Mouse (Mus musculus) myocyte (in vitro differentiated cells): ENCODE results near the gene Dkk3. TPM values are rescaled to one million over a fixed set of nuclear protein-coding genes. Genes with fewer than 3 reads are reported as not detected.
A peak's percentile ranks its signal among the peaks of the same experiment; 100 is the strongest.

ENCODE experiments used
- H3K27me3 ChIP-seq: one replicate; pipeline ENCODE4 v1.6.1; 2011; ENCODE audit not compliant: control insufficient read depth, insufficient read depth, insufficient read length
- H3K36me3 ChIP-seq: one replicate; pipeline ENCODE4 v1.6.1; 2011; ENCODE audit not compliant: control insufficient read depth, insufficient read depth
- H3K4me2 ChIP-seq: one replicate; pipeline ENCODE4 v1.6.1; 2011; ENCODE audit warnings: low read depth, control low read depth
- H3K4me3 ChIP-seq: one replicate; pipeline ENCODE4 v1.5.1; 2011; ENCODE audit warnings: mild to moderate bottlenecking, control low read depth, moderate library complexity
- H3K79me2 ChIP-seq: one replicate; pipeline ENCODE4 v1.6.1; 2011; ENCODE audit not compliant: control insufficient read depth, insufficient read depth
- H3ac ChIP-seq: one replicate; pipeline ENCODE4 v1.6.1; 2011; ENCODE audit not compliant: control insufficient read depth, insufficient read length
- CEBPB ChIP-seq: IDR thresholded peaks from 2 replicates; pipeline ENCODE4 v1.6.1; 2011; ENCODE audit warnings: mild to moderate bottlenecking, moderate library complexity; ENCODE audit not compliant: poor library complexity, insufficient read depth, severe bottlenecking
- E2F4 ChIP-seq: IDR thresholded peaks from one replicate; pipeline ENCODE4 v1.6.1; 2011; ENCODE audit warnings: mild to moderate bottlenecking, control low read depth, moderate library complexity; ENCODE audit not compliant: insufficient read depth
- MAX ChIP-seq: IDR thresholded peaks from one replicate; pipeline ENCODE4 v1.6.1; 2011; ENCODE audit warnings: low read depth, mild to moderate bottlenecking, control low read depth
- MYOD1 ChIP-seq, 3 experiments: IDR thresholded peaks; one replicate each; pipeline ENCODE4 v1.6.1; 2011; ENCODE audit warnings: control low read depth in 2 of 3, low read depth in 2 of 3, mild to moderate bottlenecking in 2 of 3, moderate library complexity in 1 of 3; ENCODE audit not compliant: insufficient read length in 2 of 3, control insufficient read depth in 1 of 3
- MYOG ChIP-seq, 3 experiments: IDR thresholded peaks; one replicate each; pipeline ENCODE4 v1.6.1; 2011; ENCODE audit warnings: control low read depth in 2 of 3, low read depth in 2 of 3, mild to moderate bottlenecking in 2 of 3; ENCODE audit not compliant: insufficient read length in 2 of 3, control insufficient read depth in 1 of 3, insufficient read depth in 1 of 3
- POLR2A ChIP-seq: IDR thresholded peaks from one replicate; pipeline ENCODE4 v1.6.1; 2011; ENCODE audit warnings: low read depth, mild to moderate bottlenecking, control low read depth, moderate library complexity; ENCODE audit not compliant: insufficient read length
- POLR2AphosphoS2 ChIP-seq: IDR thresholded peaks from one replicate; pipeline ENCODE4 v1.6.1; 2011; ENCODE audit warnings: low read depth, control low read depth; ENCODE audit not compliant: insufficient read length
- REST ChIP-seq: IDR thresholded peaks from one replicate; pipeline ENCODE4 v1.6.1; 2011; ENCODE audit warnings: mild to moderate bottlenecking, control low read depth, moderate library complexity; ENCODE audit not compliant: insufficient read depth, insufficient read length
- SRF ChIP-seq: IDR thresholded peaks from one replicate; pipeline ENCODE4 v1.6.1; 2011; ENCODE audit warnings: low read depth; ENCODE audit not compliant: control insufficient read depth, insufficient read length
- TCF12 ChIP-seq: IDR thresholded peaks from one replicate; pipeline ENCODE4 v1.6.1; 2011; ENCODE audit warnings: mild to moderate bottlenecking, control low read depth; ENCODE audit not compliant: poor library complexity, insufficient read depth, severe bottlenecking
- TCF3 ChIP-seq: IDR thresholded peaks from one replicate; pipeline ENCODE4 v1.6.1; 2011; ENCODE audit warnings: low read depth, control low read depth; ENCODE audit not compliant: insufficient read length
- USF1 ChIP-seq: IDR thresholded peaks from one replicate; pipeline ENCODE4 v1.6.1; 2011; ENCODE audit warnings: low read depth, mild to moderate bottlenecking, control low read depth, moderate library complexity
- polyA plus RNA-seq: library from polyadenylated mRNA; unstranded; fragments of >200 nt; fragmentation: generic; extraction: Trizol; gene quantifications from one replicate; pipeline ENCODE4 v1.2.1, GENCODE M21; 2012; ENCODE audit warnings: missing spikeins

Dkk3 gene
- polyA plus RNA-seq, 1 experiment = 0.10 TPM

- Histone ChIP-seq H3K27me3 (no peaks in the 10 kb centered on the region), H3K36me3 (no peaks in the 10 kb centered on the region), H3K4me3 (no peak overlapping the region), H3ac (no peak overlapping the region), H3K4me2 (no peak overlapping the region), H3K79me2 (no peaks in the 10 kb centered on the region)
- TF ChIP-seq POLR2AphosphoS2 (no peak), TCF3 (no peak)
These were observed 28.0 kb upstream of the Dkk3 start for GRCm38 (mm10) chr7:112186871-112187270.

GRCm38 (mm10) chr7:112185226-112185745 is 26.4 kb upstream of the Dkk3 start:
- Histone ChIP-seq H3K4me3 (no peak overlapping the region), H3K4me2 (no peak overlapping the region), H3ac (no peak overlapping the region), H3K36me3 (no peaks in the 10 kb centered on the region), H3K79me2 (no peaks in the 10 kb centered on the region), H3K27me3 (no peaks in the 10 kb centered on the region)
- TF ChIP-seq POLR2AphosphoS2 (no peak), MYOD1 (IDR thresholded peaks at IDR 0.05; ENCODE audit: control insufficient read depth in 1 of 3, insufficient read length in 2 of 3, low read depth in 2 of 3) (no peak), CEBPB (no peak), MAX (no peak), SRF (no peak), REST (no peak), TCF12 (no peak), POLR2A (no peak), E2F4 (no peak), MYOG (IDR thresholded peaks at IDR 0.05; ENCODE audit: control insufficient read depth in 1 of 3, insufficient read depth in 1 of 3, insufficient read length in 2 of 3, low read depth in 2 of 3) (no peak), TCF3 (no peak), USF1 (no peak)

- H3K4me3 ChIP-seq = no peak overlapping the region
- no peaks in the 10 kb centered on the region for H3K79me2 ChIP-seq
- no peaks in the 10 kb centered on the region for H3K36me3 ChIP-seq
- TF ChIP-seq POLR2A (no peak), REST (no peak), MYOD1 (IDR thresholded peaks at IDR 0.05; ENCODE audit: control insufficient read depth in 1 of 3, insufficient read length in 2 of 3, low read depth in 2 of 3) (peak in 2 of 3 experiments; percentile 25 to 30), MAX (no peak), E2F4 (no peak)
- H3K4me2 ChIP-seq = no peak overlapping the region
- H3ac ChIP-seq = no peak overlapping the region
- H3K27me3 ChIP-seq = no peaks in the 10 kb centered on the region
These were observed 25.8 kb upstream of the Dkk3 start for GRCm38 (mm10) chr7:112184519-112185225.

- no peaks in the 10 kb centered on the region for H3K36me3 ChIP-seq
- H3K4me2 ChIP-seq = no peak overlapping the region
- no peak overlapping the region for H3ac ChIP-seq
- no peak for TF ChIP-seq TCF3
- TF ChIP-seq POLR2AphosphoS2 = no peak
- no peak for TF ChIP-seq MAX
- peak in 1 of 3 experiments; percentile 7 for TF ChIP-seq MYOG (IDR thresholded peaks at IDR 0.05; ENCODE audit: control insufficient read depth in 1 of 3, insufficient read depth in 1 of 3, insufficient read length in 2 of 3, low read depth in 2 of 3)
- no peak for TF ChIP-seq USF1
- TF ChIP-seq SRF = no peak
- TF ChIP-seq CEBPB = no peak
- no peak for TF ChIP-seq POLR2A
- TF ChIP-seq MYOD1 (IDR thresholded peaks at IDR 0.05; ENCODE audit: control insufficient read depth in 1 of 3, insufficient read length in 2 of 3, low read depth in 2 of 3) = no peak
- no peaks in the 10 kb centered on the region for H3K27me3 ChIP-seq
- no peaks in the 10 kb centered on the region for H3K79me2 ChIP-seq
- no peak overlapping the region for H3K4me3 ChIP-seq
These were observed 24.5 kb upstream of the Dkk3 start for GRCm38 (mm10) chr7:112183258-112183841.

- no peaks in the 10 kb centered on the region for H3K27me3 ChIP-seq
- no peak overlapping the region for H3ac ChIP-seq
- no peaks in the 10 kb centered on the region for H3K79me2 ChIP-seq
- peak overlapping the region; percentile 24 for H3K4me2 ChIP-seq
- no peak overlapping the region for H3K4me3 ChIP-seq
- TF ChIP-seq POLR2A = peak; percentile 26
- no peak for TF ChIP-seq POLR2AphosphoS2
- peak in 1 of 3 experiments; percentile 36 for TF ChIP-seq MYOG (IDR thresholded peaks at IDR 0.05; ENCODE audit: control insufficient read depth in 1 of 3, insufficient read depth in 1 of 3, insufficient read length in 2 of 3, low read depth in 2 of 3)
- TF ChIP-seq MYOD1 (IDR thresholded peaks at IDR 0.05; ENCODE audit: control insufficient read depth in 1 of 3, insufficient read length in 2 of 3, low read depth in 2 of 3) = peak in 1 of 3 experiments; percentile 40
- H3K36me3 ChIP-seq = no peaks in the 10 kb centered on the region
These were observed 21.4 kb upstream of the Dkk3 start for GRCm38 (mm10) chr7:112180235-112180705.
